Mouse (Mus musculus) testis, adult 2 months (tissue): ENCODE measurements around the gene Nrgn. TPM values are rescaled to one million over a fixed set of nuclear protein-coding genes. Genes with fewer than 3 reads are reported as not detected.

ENCODE experiments used
- H3K27ac ChIP-seq: fragments of 200-500 bp; 2 replicates; pipeline ENCODE4 v1.5.1; 2012; ENCODE audit warnings: low read depth, low read length; ENCODE audit not compliant: control insufficient read depth, insufficient read depth
- H3K27me3 ChIP-seq: fragments of 200-500 bp; 2 replicates; pipeline ENCODE4 v1.6.1; 2012; ENCODE audit warnings: mild to moderate bottlenecking, low read length, moderate library complexity; ENCODE audit not compliant: control insufficient read depth, insufficient read depth
- H3K36me3 ChIP-seq: fragments of 200-500 bp; 2 replicates; pipeline ENCODE4 v1.6.1; 2012; ENCODE audit warnings: mild to moderate bottlenecking, low read length; ENCODE audit not compliant: control insufficient read depth, insufficient read depth
- H3K4me1 ChIP-seq: fragments of 200-500 bp; 2 replicates; pipeline ENCODE4 v1.6.1; 2012; ENCODE audit warnings: low read length; ENCODE audit not compliant: control insufficient read depth, insufficient read depth
- H3K4me3 ChIP-seq: fragments of 200-500 bp; 2 replicates; pipeline ENCODE4 v1.5.1; 2012; ENCODE audit warnings: low read depth, mild to moderate bottlenecking, low read length, moderate library complexity, mixed read lengths; ENCODE audit not compliant: control insufficient read depth
- CTCF ChIP-seq: fragments of 200-500 bp; IDR thresholded peaks from 2 replicates; pipeline ENCODE4 v1.5.1; 2012; ENCODE audit warnings: low read depth, mild to moderate bottlenecking, inconsistent platforms, low read length, moderate library complexity; ENCODE audit not compliant: control insufficient read depth, insufficient read depth, insufficient replicate concordance
- POLR2A ChIP-seq: fragments of 200-500 bp; IDR thresholded peaks from 2 replicates; pipeline ENCODE4 v1.6.1; 2012; ENCODE audit warnings: low read depth, mild to moderate bottlenecking, inconsistent platforms, low read length, moderate library complexity; ENCODE audit not compliant: control insufficient read depth
- polyA plus RNA-seq: library from polyadenylated mRNA; depleted of rRNA; stranded (reverse); fragments of >200 nt; gene quantifications from 2 replicates; pipeline ENCODE4 v1.2.3, GENCODE M21; 2012

Gene Nrgn
- polyA plus RNA-seq, 1 experiment, result 25.1 TPM

DNA sequence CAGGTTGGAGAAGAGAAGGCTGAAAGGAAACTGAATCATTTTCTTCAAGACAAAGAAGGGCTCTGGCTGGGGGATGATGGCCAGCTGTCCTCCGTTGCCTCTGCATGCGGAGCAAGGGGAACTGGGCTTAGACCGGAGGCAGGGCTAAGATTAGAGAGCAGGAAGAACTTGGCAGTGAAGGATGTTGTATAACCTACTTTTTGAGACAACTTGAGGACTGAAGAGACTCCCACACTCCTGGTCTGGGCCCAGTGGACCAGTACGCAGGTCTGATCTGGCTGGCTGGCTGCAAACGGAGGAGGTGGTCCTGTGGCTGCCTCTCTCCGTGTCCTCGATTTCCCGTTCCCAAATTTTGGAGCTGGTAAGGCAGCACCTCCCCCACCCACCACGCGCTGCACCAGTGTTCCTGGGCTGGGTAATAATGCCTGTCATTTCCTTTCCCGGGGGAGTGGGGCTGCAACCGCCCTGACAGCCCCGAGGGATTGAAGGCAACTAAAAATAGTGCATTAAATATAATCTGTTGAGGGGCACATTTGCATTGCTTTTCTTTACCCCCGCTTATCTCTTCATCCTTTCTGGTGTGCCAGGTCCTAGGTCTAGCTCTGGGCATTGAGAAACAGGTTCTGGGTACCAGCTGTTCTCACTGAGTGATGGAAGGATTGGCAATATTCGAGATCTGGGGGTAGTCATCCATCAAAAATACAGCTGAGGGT lies 15.3 kb upstream of the Nrgn start:
- Histone ChIP-seq H3K27me3 (no peaks in the 10 kb centered on the region), H3K4me1 (peaks cover 2% of the 10 kb centered on the region; the same call in 1 of the 2 replicates), H3K36me3 (no peaks in the 10 kb centered on the region), H3K27ac (no peak overlapping the region), H3K4me3 (no peak overlapping the region)
- no peak for TF ChIP-seq CTCF
- TF ChIP-seq POLR2A, result no peak

DNA sequence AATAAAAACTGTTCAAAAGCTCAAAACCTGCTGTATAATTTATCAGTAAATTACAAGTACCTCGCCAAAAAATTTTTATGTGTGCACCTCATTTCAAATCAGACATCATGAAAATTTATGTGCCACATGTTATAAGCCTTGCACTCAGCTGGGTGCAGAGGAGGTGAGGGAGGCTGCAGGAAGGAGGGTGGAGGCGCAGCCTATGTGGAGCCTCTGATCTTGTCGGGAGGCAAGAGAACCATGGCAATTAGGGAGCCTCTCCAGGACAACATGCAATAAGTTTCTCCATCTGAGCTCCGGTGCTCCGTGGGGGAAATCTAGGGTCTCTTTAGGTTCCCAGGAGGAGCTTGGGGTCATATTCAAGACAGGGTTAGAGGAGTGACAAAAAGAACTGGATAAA lies 14.8 kb upstream of the Nrgn start:
- Histone ChIP-seq H3K4me1 (peaks cover 2% of the 10 kb centered on the region; the same call in 1 of the 2 replicates), H3K27me3 (no peaks in the 10 kb centered on the region), H3K4me3 (no peak overlapping the region), H3K27ac (no peak overlapping the region), H3K36me3 (no peaks in the 10 kb centered on the region)
- TF ChIP-seq POLR2A (no peak), CTCF (no peak)

DNA sequence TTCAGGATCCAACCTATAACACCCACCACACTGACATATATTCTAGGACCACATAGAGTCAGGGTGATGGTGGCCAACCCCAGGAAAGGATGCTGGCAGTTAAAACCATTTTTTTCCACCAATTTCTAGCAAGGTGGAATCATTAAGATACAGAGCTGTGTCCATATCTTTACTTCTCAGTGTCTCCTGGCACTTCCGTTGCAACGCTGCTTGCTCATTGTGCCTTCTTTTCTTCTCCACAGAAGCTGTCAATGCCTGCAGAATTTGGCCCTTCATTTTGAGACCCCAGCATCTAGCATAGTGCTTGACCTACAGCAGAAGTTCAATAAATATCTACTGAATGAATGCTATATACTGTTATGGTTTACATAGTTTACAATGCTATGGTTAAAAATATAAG lies 14.3 kb upstream of the Nrgn start:
- Histone ChIP-seq H3K27me3 (no peaks in the 10 kb centered on the region), H3K4me1 (peaks cover 2% of the 10 kb centered on the region; the same call in 1 of the 2 replicates), H3K4me3 (no peak overlapping the region), H3K27ac (no peak overlapping the region), H3K36me3 (no peaks in the 10 kb centered on the region)
- TF ChIP-seq POLR2A (no peak), CTCF (no peak)

DNA sequence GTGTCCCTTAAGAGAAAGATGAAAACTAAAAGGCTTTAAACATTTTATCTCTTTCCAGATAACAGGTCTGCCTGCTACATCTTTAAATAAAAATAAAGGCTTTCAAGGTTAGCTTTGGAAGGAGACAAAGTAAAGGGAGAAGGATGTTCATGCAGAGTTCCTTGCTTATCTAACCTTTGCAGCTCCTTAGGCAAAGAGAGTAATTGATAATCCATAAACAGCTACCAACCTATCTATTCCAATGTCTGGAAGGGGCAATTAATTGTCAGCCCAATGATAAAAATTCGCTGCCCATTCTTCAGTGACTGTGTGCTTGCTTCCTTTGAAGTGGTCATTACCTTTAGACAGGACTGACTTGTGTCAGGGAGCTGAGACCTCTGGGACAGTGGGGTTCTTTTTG lies 11.1 kb upstream of the Nrgn start:
- Histone ChIP-seq H3K27ac (no peak overlapping the region), H3K4me1 (peaks cover 2% of the 10 kb centered on the region; the same call in 1 of the 2 replicates), H3K36me3 (no peaks in the 10 kb centered on the region), H3K4me3 (no peak overlapping the region), H3K27me3 (no peaks in the 10 kb centered on the region)
- no peak for TF ChIP-seq CTCF
- TF ChIP-seq POLR2A, result no peak

DNA sequence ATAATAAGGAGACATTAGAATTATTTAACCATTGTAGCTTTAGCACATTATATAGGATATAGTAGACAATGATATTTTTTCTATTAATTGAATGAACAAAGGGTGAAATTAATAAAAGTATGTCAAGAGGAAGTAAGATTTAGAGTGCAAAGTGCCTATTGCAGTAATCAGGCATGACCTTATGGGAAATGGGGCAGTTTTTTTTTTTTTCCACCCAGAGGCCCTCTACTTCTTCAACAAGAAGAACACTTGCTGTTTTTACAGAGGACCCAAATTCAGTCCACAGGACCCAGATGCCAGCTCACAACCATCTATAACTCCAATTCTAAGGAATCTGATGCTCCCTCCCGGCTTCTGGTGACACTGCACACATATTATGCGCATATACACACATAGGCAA lies 7.9 kb upstream of the Nrgn start:
- TF ChIP-seq POLR2A, result no peak
- no peak for TF ChIP-seq CTCF
- H3K4me1 ChIP-seq, result no peaks in the 10 kb centered on the region
- H3K27ac ChIP-seq, result no peak overlapping the region
- H3K36me3 ChIP-seq, result no peaks in the 10 kb centered on the region
- no peaks in the 10 kb centered on the region for H3K27me3 ChIP-seq
- no peak overlapping the region for H3K4me3 ChIP-seq

DNA sequence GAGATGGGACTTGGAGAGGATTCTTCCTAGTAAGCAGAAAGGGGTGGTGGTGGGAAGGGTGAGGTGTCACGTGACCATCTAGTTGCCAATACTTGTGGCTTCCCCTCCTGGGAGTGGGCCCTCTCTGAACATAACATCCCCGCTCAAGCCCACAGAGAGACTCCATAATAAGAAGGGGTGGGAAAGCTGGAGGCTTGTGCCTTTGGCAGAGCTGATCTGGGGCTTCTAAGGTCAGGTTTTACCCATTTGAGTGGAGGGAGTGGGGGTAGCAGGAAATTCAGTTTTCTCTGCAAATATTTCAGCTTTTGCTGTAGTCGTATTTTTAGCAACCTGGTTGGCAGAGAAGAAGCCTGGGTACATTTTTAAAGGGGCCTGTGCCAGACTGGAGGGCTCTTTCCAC lies 3.7 kb upstream of the Nrgn start:
- Histone ChIP-seq H3K27ac (no peak overlapping the region), H3K4me1 (peaks cover 4% of the 10 kb centered on the region; the same call in 1 of the 2 replicates), H3K27me3 (no peaks in the 10 kb centered on the region), H3K36me3 (no peaks in the 10 kb centered on the region), H3K4me3 (no peak overlapping the region)
- TF ChIP-seq CTCF, result no peak
- no peak for TF ChIP-seq POLR2A

DNA sequence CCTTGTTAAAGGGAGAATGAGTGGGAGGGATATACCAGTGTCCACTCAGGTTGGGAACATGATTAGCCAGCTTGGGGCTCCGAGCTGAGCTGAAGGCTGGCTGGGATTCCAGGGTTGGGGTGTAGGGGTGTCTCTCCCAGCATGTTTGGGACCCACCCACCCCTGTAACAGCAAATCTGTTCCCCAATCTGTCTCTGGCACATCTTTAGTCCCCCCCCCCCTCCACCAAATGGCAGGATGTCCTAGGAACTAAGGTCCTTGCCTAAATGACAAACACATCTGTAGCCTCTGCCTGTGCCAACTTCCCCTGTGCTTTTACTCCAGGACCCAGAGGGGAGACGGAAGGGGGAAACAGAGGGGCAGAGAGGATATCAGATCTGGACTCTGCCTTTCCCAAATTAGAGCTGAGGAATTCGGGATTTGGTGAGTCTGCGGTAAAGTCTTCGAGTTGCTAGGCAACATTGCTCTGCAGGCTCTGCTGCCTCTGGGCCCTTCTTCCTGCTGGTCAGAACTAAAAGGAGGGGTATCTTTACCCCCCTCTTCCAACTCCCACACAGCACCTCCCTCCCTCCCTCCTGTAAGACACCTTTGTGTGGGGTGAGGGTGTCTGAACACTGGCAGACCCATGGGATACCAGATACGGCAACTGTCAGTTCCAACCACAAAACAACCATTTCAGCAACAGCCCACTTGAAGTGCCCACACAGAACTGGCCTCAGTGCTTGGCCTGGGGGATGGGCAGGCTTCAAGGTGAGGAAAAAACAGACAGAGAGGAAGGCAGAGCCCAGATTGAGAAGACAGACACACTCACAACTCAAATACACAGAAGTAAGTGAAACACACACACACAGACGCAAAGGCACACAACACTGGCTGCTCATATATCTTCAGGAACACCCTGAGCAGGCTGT lies 2.4 kb upstream of the Nrgn start, which contains the start of gene Siae:
TSS of gene Siae (plus strand) at position 861 of the 911 bp plus-strand sequence.
- no peaks in the 10 kb centered on the region for H3K27me3 ChIP-seq
- H3K4me3 ChIP-seq, result no peak within 1 kb of the TSS
- no peak for TF ChIP-seq POLR2A
- no peak for TF ChIP-seq CTCF
- no peak within 1 kb of the TSS for H3K27ac ChIP-seq
- no peaks in the 10 kb centered on the region for H3K36me3 ChIP-seq
- peaks cover 4% of the 10 kb centered on the region; the same call in 1 of the 2 replicates for H3K4me1 ChIP-seq
